Mouse (Mus musculus): ENCODE data around the gene 9930022D16Rik.

DNA sequence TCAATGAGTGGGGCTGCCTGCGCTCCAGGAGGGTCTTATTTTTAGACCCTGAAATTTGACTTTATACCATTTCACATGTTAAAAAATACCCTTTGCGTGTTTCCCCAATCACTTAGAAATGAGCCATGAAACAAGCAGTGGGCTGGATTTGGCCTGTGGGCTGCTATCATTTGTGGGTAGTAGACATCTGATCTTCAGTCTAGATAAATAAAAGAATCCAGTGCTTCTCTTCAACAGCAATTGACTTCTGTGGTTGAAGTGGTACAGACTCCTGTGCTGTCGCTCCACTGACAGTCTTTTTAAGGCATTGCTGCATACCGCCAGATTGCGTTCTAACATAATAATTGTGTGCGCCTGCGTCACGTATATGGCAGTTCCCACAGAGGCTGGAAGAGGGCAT lies 28.4 kb upstream of the 9930022D16Rik start:
- TF ChIP-seq CTCF (IDR thresholded peaks at IDR 0.05; ENCODE audit: control insufficient read depth, insufficient read depth, low read length) (no peak), POLR2A (IDR thresholded peaks at IDR 0.05; ENCODE audit: borderline replicate concordance, control insufficient read depth, low read depth, low read length) (no peak)

All from bone marrow, adult 2 months (tissue).